Mouse (Mus musculus): ENCODE results near the gene Gm20388. TPM values are rescaled to one million over a fixed set of nuclear protein-coding genes. Genes with fewer than 3 reads are reported as not detected.

Gm20388 gene
- total and polyA plus RNA-seq, 2 experiments from 2014 or later, result 51.3 TPM; not detected in 1

GRCm38 (mm10) chr8:123283991-123284390 is 3373.3 kb downstream of the Gm20388 start:
- Histone ChIP-seq H3K36me3 (ENCODE audit: insufficient read depth) (no peaks in the 10 kb centered on the region), H3K4me2 (ENCODE audit: low read depth) (no peak overlapping the region), H3K9me3 (ENCODE audit: low read length) (no peaks in the 10 kb centered on the region), H3K4me3 (ENCODE audit: low read depth, low read length) (no peak overlapping the region), H3K27me3 (ENCODE audit: insufficient read depth, low read length) (no peaks in the 10 kb centered on the region), H3K27ac (ENCODE audit: low read depth, low read length) (no peak overlapping the region), H3K9ac (no peak overlapping the region), H3K4me1 (ENCODE audit: insufficient read depth) (no peaks in the 10 kb centered on the region)
- ATAC-seq (no peak), DNase-seq (no peak)
- TF ChIP-seq CTCF (IDR thresholded peaks at IDR 0.05; ENCODE audit: low read depth), result no peak
- 89% methylated on average over 7 of the region's 7 CpGs for WGBS

- TF ChIP-seq CTCF (IDR thresholded peaks at IDR 0.05; ENCODE audit: low read depth), result no peak
- Histone ChIP-seq H3K9ac (no peak overlapping the region), H3K27ac (ENCODE audit: low read depth, low read length) (no peak overlapping the region), H3K4me2 (ENCODE audit: low read depth) (no peak overlapping the region), H3K36me3 (ENCODE audit: insufficient read depth) (no peaks in the 10 kb centered on the region), H3K4me3 (ENCODE audit: low read depth, low read length) (no peak overlapping the region), H3K27me3 (ENCODE audit: insufficient read depth, low read length) (no peaks in the 10 kb centered on the region), H3K4me1 (ENCODE audit: insufficient read depth) (no peaks in the 10 kb centered on the region), H3K9me3 (ENCODE audit: low read length) (no peaks in the 10 kb centered on the region)
- WGBS, result 94% methylated on average over 5 of the region's 5 CpGs
- no peak for DNase-seq
- ATAC-seq, result no peak
Measured at GRCm38 (mm10) chr8:123284493-123284892, 3373.9 kb downstream of the Gm20388 start.

- Histone ChIP-seq H3K4me2 (ENCODE audit: low read depth) (no peak overlapping the region), H3K27me3 (ENCODE audit: insufficient read depth, low read length) (no peaks in the 10 kb centered on the region), H3K27ac (ENCODE audit: low read depth, low read length) (no peak overlapping the region), H3K9me3 (ENCODE audit: low read length) (no peaks in the 10 kb centered on the region), H3K4me3 (ENCODE audit: low read depth, low read length) (no peak overlapping the region), H3K9ac (no peak overlapping the region), H3K4me1 (ENCODE audit: insufficient read depth) (no peaks in the 10 kb centered on the region), H3K36me3 (ENCODE audit: insufficient read depth) (no peaks in the 10 kb centered on the region)
- ATAC-seq, result no peak
- TF ChIP-seq CTCF (IDR thresholded peaks at IDR 0.05; ENCODE audit: low read depth), result no peak
- 94% methylated on average over 17 of the region's 17 CpGs for WGBS
- DNase-seq, result no peak
Measured at GRCm38 (mm10) chr8:123287362-123287761, 3376.7 kb downstream of the Gm20388 start.

- no peak for ATAC-seq
- Histone ChIP-seq H3K4me2 (ENCODE audit: low read depth) (no peak overlapping the region), H3K27me3 (ENCODE audit: insufficient read depth, low read length) (no peaks in the 10 kb centered on the region), H3K9me3 (ENCODE audit: low read length) (no peaks in the 10 kb centered on the region), H3K36me3 (ENCODE audit: insufficient read depth) (no peaks in the 10 kb centered on the region), H3K27ac (ENCODE audit: low read depth, low read length) (no peak overlapping the region), H3K4me1 (ENCODE audit: insufficient read depth) (no peaks in the 10 kb centered on the region), H3K9ac (no peak overlapping the region), H3K4me3 (ENCODE audit: low read depth, low read length) (no peak overlapping the region)
- 69% methylated on average over 4 of the region's 4 CpGs for WGBS
- peak; percentile 23 for DNase-seq
- TF ChIP-seq CTCF (IDR thresholded peaks at IDR 0.05; ENCODE audit: low read depth), result peak; percentile 57
Measured at GRCm38 (mm10) chr8:123290166-123290565, 3379.5 kb downstream of the Gm20388 start.

GRCm38 (mm10) chr8:123290679-123291078 is 3380.0 kb downstream of the Gm20388 start:
- H3K27ac ChIP-seq (ENCODE audit: low read depth, low read length), result no peak overlapping the region
- no peak for DNase-seq
- no peak overlapping the region for H3K9ac ChIP-seq
- ATAC-seq, result no peak
- no peaks in the 10 kb centered on the region for H3K36me3 ChIP-seq (ENCODE audit: insufficient read depth)
- no peak overlapping the region for H3K4me2 ChIP-seq (ENCODE audit: low read depth)
- no peaks in the 10 kb centered on the region for H3K27me3 ChIP-seq (ENCODE audit: insufficient read depth, low read length)
- H3K4me3 ChIP-seq (ENCODE audit: low read depth, low read length), result no peak overlapping the region
- no peak for TF ChIP-seq CTCF (IDR thresholded peaks at IDR 0.05; ENCODE audit: low read depth)
- 92% methylated on average over 8 of the region's 8 CpGs for WGBS
- no peaks in the 10 kb centered on the region for H3K9me3 ChIP-seq (ENCODE audit: low read length)
- H3K4me1 ChIP-seq (ENCODE audit: insufficient read depth), result no peaks in the 10 kb centered on the region

GRCm38 (mm10) chr8:123291716-123292115 is 3381.1 kb downstream of the Gm20388 start:
- Histone ChIP-seq H3K27ac (ENCODE audit: low read depth, low read length) (no peak overlapping the region), H3K9me3 (ENCODE audit: low read length) (no peaks in the 10 kb centered on the region), H3K9ac (no peak overlapping the region), H3K4me3 (ENCODE audit: low read depth, low read length) (no peak overlapping the region), H3K27me3 (ENCODE audit: insufficient read depth, low read length) (no peaks in the 10 kb centered on the region), H3K4me1 (ENCODE audit: insufficient read depth) (no peaks in the 10 kb centered on the region), H3K36me3 (ENCODE audit: insufficient read depth) (no peaks in the 10 kb centered on the region), H3K4me2 (ENCODE audit: low read depth) (no peak overlapping the region)
- ATAC-seq (no peak), DNase-seq (no peak)
- WGBS, result 94% methylated on average over 8 of the region's 8 CpGs
- no peak for TF ChIP-seq CTCF (IDR thresholded peaks at IDR 0.05; ENCODE audit: low read depth)

GRCm38 (mm10) chr8:123292281-123292680 is 3381.6 kb downstream of the Gm20388 start:
- WGBS, result 93% methylated on average over 3 of the region's 3 CpGs
- Histone ChIP-seq H3K9ac (no peak overlapping the region), H3K9me3 (ENCODE audit: low read length) (no peaks in the 10 kb centered on the region), H3K4me3 (ENCODE audit: low read depth, low read length) (no peak overlapping the region), H3K27ac (ENCODE audit: low read depth, low read length) (no peak overlapping the region), H3K4me2 (ENCODE audit: low read depth) (no peak overlapping the region), H3K36me3 (ENCODE audit: insufficient read depth) (no peaks in the 10 kb centered on the region), H3K4me1 (ENCODE audit: insufficient read depth) (no peaks in the 10 kb centered on the region), H3K27me3 (ENCODE audit: insufficient read depth, low read length) (no peaks in the 10 kb centered on the region)
- no peak for TF ChIP-seq CTCF (IDR thresholded peaks at IDR 0.05; ENCODE audit: low read depth)
- ATAC-seq (no peak), DNase-seq (no peak)

- Histone ChIP-seq H3K9me3 (ENCODE audit: low read length) (no peaks in the 10 kb centered on the region), H3K4me2 (ENCODE audit: low read depth) (no peak overlapping the region), H3K9ac (no peak overlapping the region), H3K27ac (ENCODE audit: low read depth, low read length) (no peak overlapping the region), H3K27me3 (ENCODE audit: insufficient read depth, low read length) (no peaks in the 10 kb centered on the region), H3K4me3 (ENCODE audit: low read depth, low read length) (no peak overlapping the region), H3K4me1 (ENCODE audit: insufficient read depth) (no peaks in the 10 kb centered on the region), H3K36me3 (ENCODE audit: insufficient read depth) (no peaks in the 10 kb centered on the region)
- DNase-seq (no peak), ATAC-seq (no peak)
- WGBS, result 86% methylated on average over 2 of the region's 2 CpGs
- no peak for TF ChIP-seq CTCF (IDR thresholded peaks at IDR 0.05; ENCODE audit: low read depth)
Measured at GRCm38 (mm10) chr8:123292785-123293184, 3382.1 kb downstream of the Gm20388 start.

All from forebrain, postnatal 0 days (tissue).